Mouse (Mus musculus): ENCODE measurements around the gene Fmnl2.

DNA sequence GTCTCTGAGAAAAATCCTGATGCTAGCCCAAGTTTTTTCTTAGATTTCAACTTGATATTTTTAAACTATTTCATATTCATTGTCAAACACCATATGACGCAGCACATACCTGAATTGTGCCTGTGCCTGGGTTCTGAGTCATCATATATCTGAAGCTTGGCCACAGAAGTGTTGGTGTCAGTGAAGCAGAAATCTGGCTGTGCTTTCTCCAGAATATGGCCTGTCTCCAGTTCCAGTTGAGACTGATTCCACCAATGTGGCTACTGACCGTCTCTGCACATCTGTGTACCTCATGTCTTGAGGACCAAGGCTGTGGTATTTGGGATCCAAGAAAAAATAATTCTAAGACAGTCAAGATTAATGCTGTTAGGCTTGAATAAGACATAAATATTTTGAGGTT is 199.6 kb downstream of the Fmnl2 start:
- no peak for TF ChIP-seq GATA1 (IDR thresholded peaks at IDR 0.05; ENCODE audit: low read length)
- TF ChIP-seq TAL1 (IDR thresholded peaks at IDR 0.05; ENCODE audit: low read length) = no peak
